Mouse (Mus musculus): ENCODE measurements around the gene Elane. TPM values are rescaled to one million over a fixed set of nuclear protein-coding genes. Genes with fewer than 3 reads are reported as not detected.
A peak's percentile ranks its signal among the peaks of the same experiment; 100 is the strongest.

Gene Elane
- polyA plus RNA-seq, 1 experiment from 2014 or later: not detected

DNA sequence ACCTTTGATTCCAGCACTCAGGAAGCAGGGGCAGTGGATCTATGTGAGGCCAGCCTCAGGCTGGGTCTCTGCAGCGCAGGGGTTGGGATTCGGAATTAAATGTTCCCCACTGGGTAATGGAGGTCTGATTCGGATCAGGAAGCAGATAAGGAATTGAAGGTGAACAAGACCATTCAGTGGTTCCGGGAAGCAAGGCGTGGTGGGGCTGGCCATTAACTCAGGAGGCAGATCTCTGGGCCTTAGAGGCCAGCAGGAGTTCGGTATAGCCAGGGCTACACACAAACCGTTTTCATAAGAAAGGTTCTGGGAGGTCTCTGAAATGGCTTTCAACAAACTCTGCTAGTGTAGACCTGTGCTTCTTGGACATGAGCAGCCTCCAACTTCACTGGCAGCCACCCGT, 33.2 kb upstream of the Elane start:
- Histone ChIP-seq H3K4me2 (replicated peaks) (peak overlapping the region; percentile 91), H3K4me1 (peaks cover 55% of the 10 kb centered on the region), H3K4me3 (peak overlapping the region; percentile 99), H3K36me3 (no peaks in the 10 kb centered on the region), H3K27ac (replicated peaks) (peak overlapping the region; percentile 100), H3K9me3 (no peaks in the 10 kb centered on the region), H3K27me3 (no peaks in the 10 kb centered on the region), H3K9ac (replicated peaks) (peak overlapping the region; percentile 82)
- no peak for ATAC-seq (replicated peaks)
- 18% methylated on average over 8 of the region's 8 CpGs for WGBS

DNA sequence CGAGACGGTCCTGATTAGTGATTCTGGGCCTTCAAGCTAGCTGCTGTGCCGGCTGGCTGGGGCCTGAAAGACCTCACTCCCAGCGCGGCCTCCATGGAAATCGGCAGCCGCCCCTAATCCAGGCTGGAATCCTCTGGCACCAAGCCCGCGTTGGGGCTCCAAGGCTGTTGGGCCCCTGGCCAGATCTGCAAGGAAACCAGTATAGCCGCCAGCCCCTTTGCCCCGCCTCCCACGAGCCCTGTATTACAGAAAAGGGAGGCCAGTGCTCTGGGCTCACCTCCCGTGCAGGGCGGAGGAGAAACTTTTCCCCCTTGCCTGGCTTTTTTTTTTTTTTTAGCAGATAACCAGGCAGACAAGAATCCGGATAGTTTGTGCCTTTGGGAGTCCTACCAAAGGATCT, 32.7 kb upstream of the Elane start:
- Histone ChIP-seq H3K4me2 (replicated peaks) (peak overlapping the region; percentile 91), H3K4me1 (peaks cover 60% of the 10 kb centered on the region), H3K4me3 (peak overlapping the region; percentile 99), H3K9ac (replicated peaks) (peak overlapping the region; percentile 82), H3K27me3 (no peaks in the 10 kb centered on the region), H3K27ac (replicated peaks) (peak overlapping the region; percentile 100), H3K9me3 (no peaks in the 10 kb centered on the region), H3K36me3 (no peaks in the 10 kb centered on the region)
- peak; percentile 21 for ATAC-seq (replicated peaks)
- 0% methylated on average over 15 of the region's 15 CpGs for WGBS

DNA sequence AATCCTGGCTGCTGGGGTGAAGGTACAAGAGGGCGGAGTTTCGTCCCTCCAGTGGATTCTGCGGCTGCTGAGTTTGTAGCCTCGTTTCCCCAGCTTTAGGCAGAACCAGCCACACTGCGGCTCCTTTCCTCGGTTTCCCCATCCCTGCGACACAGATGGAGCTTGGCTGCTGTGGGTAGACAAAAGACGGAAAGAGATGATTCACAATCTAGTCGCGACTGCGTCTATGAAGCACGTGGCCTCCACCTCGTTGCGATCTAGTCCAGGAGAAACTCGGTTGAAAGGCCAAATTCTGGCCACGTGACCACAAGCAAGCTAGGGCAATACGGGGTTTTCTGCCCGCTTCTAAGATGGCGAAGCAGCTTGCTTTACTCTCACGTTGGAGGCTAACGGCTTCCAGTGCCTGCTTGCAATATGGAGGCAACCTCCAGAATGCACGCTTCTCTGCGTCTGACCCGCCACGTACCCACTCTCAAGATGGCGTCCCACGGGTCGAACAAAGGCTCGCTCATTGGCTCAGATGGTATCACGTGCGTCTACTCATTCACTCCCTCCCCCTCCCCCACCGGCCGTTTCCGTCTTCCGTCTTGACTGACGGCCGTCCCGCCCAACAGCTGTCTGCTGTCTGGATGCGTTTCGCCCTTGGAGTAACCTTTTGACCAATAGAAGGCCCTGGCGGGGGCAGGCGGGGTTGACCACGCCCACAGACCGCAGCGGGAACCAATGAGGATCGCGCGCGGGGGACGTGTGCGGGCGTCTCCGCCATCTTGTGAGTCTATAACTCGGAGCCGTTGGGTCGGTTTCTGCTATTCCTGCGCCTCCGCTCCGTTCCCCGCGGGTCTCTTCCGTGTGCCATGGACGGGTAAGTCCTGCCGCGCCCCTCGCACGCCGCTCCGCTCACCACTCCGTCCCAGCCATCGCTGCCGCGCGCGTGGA, 31.9 kb upstream of the Elane start, which contains the start of gene Ptbp1:
Gene Ptbp1, plus strand, starts transcription at position 568 of the 936 bp plus-strand sequence.
- peak within 1 kb of the TSS; percentile 99 for H3K4me3 ChIP-seq
- no peaks in the 10 kb centered on the region for H3K9me3 ChIP-seq
- peak; percentile 94 for ATAC-seq (replicated peaks)
- H3K36me3 ChIP-seq: peaks cover 5% of the 10 kb centered on the region
- peak within 1 kb of the TSS; percentile 100 for H3K27ac ChIP-seq (replicated peaks)
- peaks cover 68% of the 10 kb centered on the region for H3K4me1 ChIP-seq
- WGBS: under 1% methylated on average over 75 of the region's 75 CpGs
- peak within 1 kb of the TSS; percentile 98 for H3K9ac ChIP-seq (replicated peaks)
- no peaks in the 10 kb centered on the region for H3K27me3 ChIP-seq
- peak within 1 kb of the TSS; percentile 91 for H3K4me2 ChIP-seq (replicated peaks)

DNA sequence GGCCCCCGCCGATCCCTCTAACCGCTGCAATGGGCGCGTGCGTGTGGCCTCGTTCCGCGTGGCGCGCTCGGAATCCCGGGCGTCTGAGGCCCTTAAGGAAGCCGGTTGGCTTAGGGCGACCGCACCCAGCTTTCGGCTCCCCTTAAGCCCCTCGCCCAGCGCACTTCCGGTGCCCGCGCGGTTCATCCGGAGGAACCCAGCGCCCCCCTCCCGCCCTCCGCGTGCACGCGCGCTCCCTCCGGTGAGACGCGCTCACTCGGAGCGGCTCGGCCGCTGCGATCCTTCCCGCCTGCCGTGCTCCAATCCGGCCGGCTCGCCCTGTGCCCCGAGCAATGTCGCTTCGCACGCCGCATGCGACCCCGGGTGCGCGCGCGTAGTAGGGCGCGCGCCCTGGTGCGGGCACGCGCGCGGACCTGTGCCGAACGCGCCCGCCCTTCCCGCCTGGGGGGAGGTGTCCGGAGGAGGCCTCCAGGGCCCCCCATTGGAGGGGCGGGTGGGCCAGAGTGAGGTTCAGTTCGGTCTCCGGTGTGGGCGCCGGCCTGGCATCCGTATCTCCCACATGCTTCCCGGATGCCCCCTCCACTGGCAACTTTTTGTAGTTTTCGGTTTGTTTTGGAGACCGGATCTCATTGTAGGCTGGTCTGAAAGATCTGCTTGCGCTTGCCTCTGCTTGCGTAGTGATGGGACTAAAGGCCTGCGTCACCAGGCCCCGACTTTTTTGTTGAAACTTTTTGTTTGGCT, 31.1 kb upstream of the Elane start:
- H3K4me1 ChIP-seq: peaks cover 75% of the 10 kb centered on the region
- H3K27ac ChIP-seq (replicated peaks): peak overlapping the region; percentile 100
- ATAC-seq (replicated peaks): peak; percentile 36
- no peaks in the 10 kb centered on the region for H3K9me3 ChIP-seq
- peak overlapping the region; percentile 99 for H3K4me3 ChIP-seq
- H3K27me3 ChIP-seq: no peaks in the 10 kb centered on the region
- H3K36me3 ChIP-seq: peaks cover 13% of the 10 kb centered on the region
- H3K4me2 ChIP-seq (replicated peaks): peak overlapping the region; percentile 91
- H3K9ac ChIP-seq (replicated peaks): peak overlapping the region; percentile 98
- WGBS: under 1% methylated on average over 81 of the region's 83 CpGs

DNA sequence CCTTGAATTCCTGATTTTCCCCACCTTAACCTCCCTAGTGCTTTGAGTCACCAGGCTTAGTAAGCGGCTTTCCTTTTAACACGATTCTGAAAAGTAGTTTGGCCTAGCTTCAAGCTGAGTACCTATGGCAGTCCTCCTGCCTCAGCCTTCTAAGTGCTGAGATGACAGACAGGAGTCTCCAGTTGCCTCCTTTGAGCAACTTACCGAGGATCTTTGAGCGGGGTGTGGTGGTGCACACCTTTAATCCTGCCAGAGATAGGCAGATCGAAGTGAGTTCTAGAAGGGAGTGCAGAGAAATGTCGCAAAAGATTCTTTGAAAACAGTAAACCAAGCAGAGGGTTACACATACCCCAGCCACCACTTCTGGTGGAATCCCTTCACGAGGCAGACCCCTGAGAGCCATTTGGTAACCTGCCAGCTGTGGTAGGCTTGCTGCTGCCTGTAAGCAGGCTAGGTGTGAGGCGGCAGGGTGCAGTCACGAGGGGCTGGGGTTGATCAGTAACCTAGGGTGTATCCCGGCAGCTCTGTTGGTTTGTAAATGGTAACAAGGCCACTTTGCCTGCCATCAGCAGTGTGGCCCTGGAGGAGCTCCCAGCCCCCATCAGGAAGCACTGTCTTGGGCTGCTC, 30.4 kb upstream of the Elane start:
- ATAC-seq (replicated peaks): no peak
- H3K4me3 ChIP-seq: peak overlapping the region; percentile 99
- peak overlapping the region; percentile 91 for H3K4me2 ChIP-seq (replicated peaks)
- peak overlapping the region; percentile 98 for H3K9ac ChIP-seq (replicated peaks)
- peaks cover 20% of the 10 kb centered on the region for H3K36me3 ChIP-seq
- H3K9me3 ChIP-seq: no peaks in the 10 kb centered on the region
- WGBS: 3% methylated on average over 10 of the region's 10 CpGs
- peaks cover 75% of the 10 kb centered on the region for H3K4me1 ChIP-seq
- peak overlapping the region; percentile 100 for H3K27ac ChIP-seq (replicated peaks)
- H3K27me3 ChIP-seq: no peaks in the 10 kb centered on the region

DNA sequence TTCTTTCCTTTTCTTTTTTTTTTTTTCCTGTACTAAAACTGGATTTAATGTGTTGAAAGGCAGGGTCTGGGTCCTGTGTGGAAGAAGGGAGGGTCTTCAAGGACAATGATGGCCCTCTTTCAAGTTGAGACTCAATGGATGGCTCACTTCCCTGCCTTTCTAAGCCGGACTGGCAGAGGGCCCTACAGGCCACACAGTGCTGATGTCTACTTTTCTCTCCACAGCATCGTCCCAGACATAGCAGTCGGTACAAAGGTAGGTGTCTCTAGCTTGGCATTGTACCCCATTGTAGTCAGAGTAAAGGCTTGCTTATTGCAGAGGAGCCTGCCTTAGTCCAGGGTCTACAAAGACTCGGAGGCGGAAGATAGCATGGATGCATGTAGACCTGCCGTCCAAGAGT, 29.8 kb upstream of the Elane start:
- Histone ChIP-seq H3K27me3 (no peaks in the 10 kb centered on the region), H3K4me3 (peak overlapping the region; percentile 99), H3K4me1 (peaks cover 72% of the 10 kb centered on the region), H3K9me3 (no peaks in the 10 kb centered on the region), H3K27ac (replicated peaks) (peak overlapping the region; percentile 100), H3K36me3 (peaks cover 26% of the 10 kb centered on the region), H3K4me2 (replicated peaks) (peak overlapping the region; percentile 91), H3K9ac (replicated peaks) (peak overlapping the region; percentile 98)
- 31% methylated on average over 6 of the region's 6 CpGs for WGBS
- ATAC-seq (replicated peaks): no peak

DNA sequence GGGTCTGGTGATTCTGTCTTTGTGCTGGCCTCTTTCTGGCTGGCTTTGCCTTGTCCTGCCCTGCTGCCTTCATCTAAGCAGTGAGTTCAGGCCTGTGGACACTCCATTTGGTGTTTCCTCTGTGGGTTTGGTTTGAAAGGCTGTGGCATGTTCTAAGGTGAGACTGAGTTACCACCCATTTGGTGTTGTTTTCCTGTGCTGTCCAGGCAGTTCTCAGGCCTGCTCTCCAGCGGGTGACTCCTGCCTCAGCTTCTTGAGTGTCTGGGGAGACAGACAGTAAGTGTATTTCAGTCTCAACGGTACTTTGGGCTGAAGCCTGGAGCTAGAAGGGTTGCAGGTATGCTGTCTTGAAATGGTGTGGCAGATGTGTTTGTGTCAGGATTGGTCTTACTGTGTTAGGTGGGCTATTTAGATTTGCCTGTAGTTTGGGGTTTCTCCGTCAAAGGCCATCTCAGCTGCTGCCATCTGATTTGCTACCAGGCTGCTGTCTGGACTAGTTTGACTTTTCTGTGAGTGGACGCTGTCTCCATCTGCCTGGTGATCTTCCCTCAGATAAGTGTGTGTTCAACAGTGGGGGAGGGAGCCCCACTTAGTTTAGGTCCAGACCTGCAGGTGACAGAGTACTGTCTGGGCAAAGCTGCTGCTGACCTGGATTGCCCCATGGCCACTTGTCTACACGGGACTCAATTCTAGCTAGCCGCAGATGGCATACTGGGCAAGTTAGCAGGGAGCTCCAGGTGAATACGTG, 29.2 kb upstream of the Elane start:
- Histone ChIP-seq H3K4me3 (peak overlapping the region; percentile 99), H3K9me3 (no peaks in the 10 kb centered on the region), H3K36me3 (peaks cover 32% of the 10 kb centered on the region), H3K27ac (replicated peaks) (peak overlapping the region; percentile 100), H3K9ac (replicated peaks) (peak overlapping the region; percentile 98), H3K27me3 (no peaks in the 10 kb centered on the region), H3K4me1 (peaks cover 66% of the 10 kb centered on the region), H3K4me2 (replicated peaks) (peak overlapping the region; percentile 91)
- no peak for ATAC-seq (replicated peaks)
- WGBS: 44% methylated on average over 7 of the region's 7 CpGs

DNA sequence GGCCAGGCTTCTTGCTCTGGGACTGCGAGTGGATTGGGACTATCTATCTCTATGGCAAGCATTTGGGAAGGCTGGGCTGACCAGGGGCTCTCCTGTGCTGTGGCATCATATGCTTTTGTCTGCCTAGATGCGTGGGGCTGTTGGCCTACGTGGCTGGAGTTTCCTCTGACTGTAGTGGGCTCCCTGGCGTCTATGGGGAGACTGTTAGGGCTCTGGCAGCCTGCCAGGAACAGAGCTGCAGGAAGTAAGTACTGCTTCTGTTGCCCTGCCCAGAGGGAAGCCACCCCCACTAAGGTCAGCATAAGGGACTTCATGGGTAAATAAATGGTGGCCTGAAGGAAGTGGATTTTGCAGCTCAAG, 28.6 kb upstream of the Elane start:
- peak overlapping the region; percentile 99 for H3K4me3 ChIP-seq
- peaks cover 61% of the 10 kb centered on the region for H3K4me1 ChIP-seq
- peaks cover 38% of the 10 kb centered on the region for H3K36me3 ChIP-seq
- H3K27ac ChIP-seq (replicated peaks): peak overlapping the region; percentile 100
- peak overlapping the region; percentile 98 for H3K9ac ChIP-seq (replicated peaks)
- no peaks in the 10 kb centered on the region for H3K9me3 ChIP-seq
- 16% methylated on average over 4 of the region's 4 CpGs for WGBS
- peak overlapping the region; percentile 91 for H3K4me2 ChIP-seq (replicated peaks)
- H3K27me3 ChIP-seq: no peaks in the 10 kb centered on the region
- ATAC-seq (replicated peaks): no peak

DNA sequence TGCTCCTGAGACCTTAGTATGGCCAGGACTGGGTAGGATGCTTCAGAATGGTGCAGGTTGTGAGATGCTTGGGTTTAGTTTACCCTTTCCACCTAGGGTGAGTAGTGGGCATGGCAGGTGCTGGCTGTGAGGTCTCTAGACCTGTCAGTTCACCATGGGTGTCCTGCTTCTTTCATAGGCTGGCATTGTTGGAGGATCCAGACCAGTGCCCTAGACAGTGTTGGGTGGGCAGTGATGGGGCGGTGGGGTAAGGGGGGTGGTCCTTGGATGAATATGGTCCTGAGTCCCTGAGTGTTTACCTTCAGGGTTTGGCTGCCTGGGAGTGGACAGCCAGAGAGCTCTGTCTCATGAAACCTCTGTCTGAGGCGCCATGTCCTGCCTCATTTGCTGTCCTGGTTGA, 28.2 kb upstream of the Elane start:
- no peaks in the 10 kb centered on the region for H3K27me3 ChIP-seq
- peaks cover 56% of the 10 kb centered on the region for H3K4me1 ChIP-seq
- peak overlapping the region; percentile 100 for H3K27ac ChIP-seq (replicated peaks)
- H3K4me3 ChIP-seq: peak overlapping the region; percentile 99
- no peaks in the 10 kb centered on the region for H3K9me3 ChIP-seq
- 67% methylated on average over 2 of the region's 2 CpGs for WGBS
- ATAC-seq (replicated peaks): no peak
- H3K9ac ChIP-seq (replicated peaks): peak overlapping the region; percentile 98
- peak overlapping the region; percentile 91 for H3K4me2 ChIP-seq (replicated peaks)
- peaks cover 43% of the 10 kb centered on the region for H3K36me3 ChIP-seq

DNA sequence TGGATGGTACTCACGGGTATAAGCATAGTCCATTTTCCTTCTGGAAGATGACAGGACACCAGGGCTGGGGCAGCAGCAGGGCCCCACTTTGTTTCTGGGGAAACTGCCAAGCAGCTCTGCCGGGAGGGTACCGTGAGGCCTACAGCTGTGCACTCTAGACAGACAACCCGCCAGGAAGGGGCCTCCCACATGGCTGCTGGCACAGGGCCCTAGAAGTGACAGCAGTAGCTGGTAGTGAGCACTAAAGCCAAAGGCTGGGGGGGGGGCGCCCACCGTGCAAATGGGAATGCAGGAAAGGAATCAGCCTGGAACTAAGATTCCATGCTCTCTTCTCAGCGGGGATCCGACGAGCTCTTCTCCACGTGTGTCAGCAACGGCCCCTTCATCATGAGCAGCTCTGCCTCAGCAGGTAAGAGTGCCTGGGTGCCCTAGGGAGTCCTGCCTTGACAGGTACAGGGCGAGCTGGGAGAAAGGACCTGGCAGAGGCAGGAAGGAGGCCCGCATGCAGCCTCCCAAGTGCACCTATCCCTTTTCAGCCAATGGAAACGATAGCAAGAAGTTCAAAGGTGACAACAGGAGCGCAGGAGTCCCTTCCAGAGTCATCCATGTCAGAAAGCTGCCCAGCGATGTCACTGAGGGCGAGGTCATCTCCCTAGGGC, 27.5 kb upstream of the Elane start:
- 0 out of 2 replicates have a peak, but pooled peaks have one; percentile 7 for ATAC-seq (replicated peaks)
- Histone ChIP-seq H3K27me3 (no peaks in the 10 kb centered on the region), H3K4me1 (peaks cover 50% of the 10 kb centered on the region), H3K27ac (replicated peaks) (peak overlapping the region; percentile 100), H3K4me2 (replicated peaks) (peak overlapping the region; percentile 91), H3K9ac (replicated peaks) (peak overlapping the region; percentile 98; the same call in 1 of the 2 replicates), H3K36me3 (peaks cover 49% of the 10 kb centered on the region), H3K9me3 (no peaks in the 10 kb centered on the region), H3K4me3 (peak overlapping the region; percentile 99)
- 46% methylated on average over 17 of the region's 17 CpGs for WGBS

DNA sequence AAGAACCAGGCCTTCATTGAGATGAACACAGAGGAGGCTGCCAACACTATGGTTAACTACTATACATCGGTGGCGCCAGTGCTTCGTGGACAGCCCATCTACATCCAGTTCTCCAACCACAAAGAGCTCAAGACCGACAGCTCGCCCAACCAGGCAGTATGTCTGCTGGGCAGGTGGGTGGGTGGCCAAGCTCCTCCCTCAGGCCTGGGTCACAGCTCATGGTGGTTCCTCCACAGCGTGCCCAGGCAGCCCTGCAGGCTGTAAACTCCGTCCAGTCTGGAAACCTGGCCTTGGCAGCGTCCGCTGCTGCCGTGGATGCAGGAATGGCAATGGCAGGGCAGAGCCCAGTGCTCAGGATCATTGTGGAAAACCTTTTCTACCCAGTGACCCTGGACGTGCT, 26.9 kb upstream of the Elane start:
- Histone ChIP-seq H3K4me3 (no peak overlapping the region), H3K27me3 (no peaks in the 10 kb centered on the region), H3K4me1 (peaks cover 47% of the 10 kb centered on the region), H3K9ac (replicated peaks) (no peak overlapping the region), H3K4me2 (replicated peaks) (peak overlapping the region; percentile 91; the same call in 1 of the 2 replicates), H3K9me3 (no peaks in the 10 kb centered on the region), H3K36me3 (peaks cover 53% of the 10 kb centered on the region), H3K27ac (replicated peaks) (peak overlapping the region; percentile 100; the same call in 1 of the 2 replicates)
- 83% methylated on average over 11 of the region's 11 CpGs for WGBS
- ATAC-seq (replicated peaks): no peak

Measured in forebrain, embryonic 15.5 days (tissue).